Mouse (Mus musculus): ENCODE data around the gene Gm49378.

The Gm49378 gene

DNA sequence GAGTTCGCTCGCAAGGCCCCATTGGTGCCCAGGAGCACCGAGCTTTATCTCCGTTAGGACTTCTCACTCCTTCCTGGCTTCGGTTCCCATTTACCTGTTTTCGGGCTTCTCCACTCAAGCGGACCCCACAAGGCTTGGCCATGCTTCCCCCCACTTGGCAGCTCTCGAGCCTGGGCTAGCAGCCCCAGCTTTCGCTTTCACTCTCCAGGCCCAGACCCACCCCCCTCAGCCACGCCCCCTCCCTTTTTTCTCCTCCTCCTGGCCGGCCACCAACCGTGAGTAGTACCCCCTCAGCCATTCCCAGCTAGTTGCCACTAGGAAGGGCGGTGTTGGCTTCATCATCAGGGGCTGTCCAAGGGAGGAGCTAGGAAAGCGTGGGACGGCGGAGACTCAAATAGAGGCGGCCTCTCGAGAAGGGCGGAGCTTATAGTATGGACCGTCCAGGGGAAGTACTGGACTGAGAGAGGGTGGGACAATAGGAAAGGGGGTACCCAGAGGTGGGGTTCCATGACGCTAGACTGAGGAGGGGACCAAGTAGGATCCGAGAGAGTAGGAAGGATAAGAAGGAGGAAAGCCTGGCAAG lies 46.9 kb downstream of the Gm49378 start, which contains the start of gene Psme2:
Gene Psme2 (minus strand): TSS at position 366 of the 583 bp plus-strand sequence.
- peak; percentile 60 to 81 for DNase-seq (ENCODE audit: low spot score in 2 of 2)

DNA sequence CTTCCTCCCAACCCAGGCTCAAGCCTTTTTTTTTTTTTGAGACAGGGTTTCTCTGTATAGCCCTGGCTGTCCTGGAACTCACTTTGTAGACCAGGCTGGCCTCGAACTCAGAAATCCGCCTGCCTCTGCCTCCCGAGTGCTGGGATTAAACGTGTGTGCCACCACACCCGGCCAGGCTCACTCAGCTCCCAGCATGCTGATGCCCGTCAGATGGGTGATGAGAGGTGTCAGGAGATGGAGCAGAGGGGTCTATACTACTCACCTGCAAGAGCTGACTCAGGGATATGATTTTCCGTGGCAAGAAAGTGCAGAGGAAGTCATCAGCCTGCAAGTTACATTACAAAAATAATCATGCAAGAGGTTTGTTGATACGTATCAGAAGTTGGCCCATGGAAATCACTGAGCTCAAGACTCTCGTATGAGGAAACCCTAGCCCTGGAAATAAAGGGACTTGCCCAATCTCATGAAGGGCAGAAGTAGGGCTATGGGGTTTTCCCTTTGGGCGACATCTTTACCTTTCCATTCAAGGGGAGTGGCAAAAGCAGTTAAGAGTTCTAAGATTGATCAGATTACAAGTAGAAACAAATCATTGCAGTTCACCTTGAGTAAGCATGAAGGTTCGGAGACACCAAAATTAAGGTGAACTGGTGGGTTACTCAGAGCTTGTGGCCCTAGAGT lies 47.8 kb downstream of the Gm49378 start:
- DNase-seq (ENCODE audit: low spot score in 2 of 2) = no peak

DNA sequence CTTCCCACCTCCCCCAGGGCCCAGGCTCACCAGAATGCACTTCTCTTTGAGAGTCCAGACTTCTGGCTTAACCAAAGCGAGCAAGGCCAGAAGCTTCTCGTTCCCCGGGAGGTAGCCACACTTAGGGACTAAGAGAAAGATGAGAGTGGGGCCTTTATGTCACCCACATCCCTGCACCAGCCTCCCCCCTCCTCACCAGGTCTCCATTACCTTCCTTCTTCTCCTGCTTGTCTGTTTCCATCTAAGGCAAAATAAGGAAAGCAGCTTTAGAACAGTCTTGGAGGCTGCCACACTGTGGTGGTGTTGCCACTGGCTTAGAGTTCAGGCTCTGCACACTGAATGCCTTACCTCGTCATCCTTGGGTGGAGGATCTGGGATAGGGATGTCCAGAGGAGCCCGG lies 48.4 kb downstream of the Gm49378 start:
- no peak for DNase-seq (ENCODE audit: low spot score in 2 of 2)

DNA sequence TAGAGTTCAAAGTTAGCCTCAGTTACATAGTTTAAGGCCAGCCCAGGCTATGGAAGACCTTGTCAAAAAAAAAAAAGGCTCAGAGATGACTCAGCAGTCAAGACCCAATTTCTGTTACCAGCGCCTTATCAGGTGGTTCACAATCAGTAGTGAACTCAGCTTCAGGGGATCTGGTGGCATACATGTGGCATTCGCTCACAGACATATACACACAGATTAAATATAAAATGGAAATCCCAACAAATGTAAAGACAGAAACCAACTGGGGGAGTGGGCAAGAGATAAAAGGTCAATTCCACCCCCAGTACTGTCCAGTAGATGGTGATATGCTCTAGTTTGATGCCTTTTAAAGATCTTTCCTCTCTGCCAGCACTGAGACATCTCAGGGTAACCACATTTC lies 51.5 kb downstream of the Gm49378 start:
- no peak for DNase-seq (ENCODE audit: low spot score in 2 of 2)

DNA sequence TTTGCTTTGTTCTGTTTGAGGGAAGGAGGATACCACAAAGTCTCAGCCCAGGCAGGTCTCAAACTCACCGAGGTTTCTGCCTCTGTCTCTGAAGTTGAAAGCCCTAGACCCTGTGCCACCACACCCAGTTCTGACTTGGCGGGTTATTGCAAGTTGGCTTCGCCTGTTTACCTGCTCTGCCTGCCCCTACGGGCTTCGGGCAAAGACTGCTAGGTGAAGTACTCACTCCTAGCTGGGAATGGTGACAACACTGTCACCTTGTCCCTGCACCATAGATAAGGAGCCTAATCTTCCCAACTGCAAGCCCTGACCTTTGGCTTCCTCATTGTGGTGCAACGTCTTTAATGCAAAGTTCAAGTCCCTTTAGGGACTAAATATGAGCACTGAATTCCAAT lies 52.1 kb downstream of the Gm49378 start:
- DNase-seq (ENCODE audit: low spot score in 2 of 2) = no peak

DNA sequence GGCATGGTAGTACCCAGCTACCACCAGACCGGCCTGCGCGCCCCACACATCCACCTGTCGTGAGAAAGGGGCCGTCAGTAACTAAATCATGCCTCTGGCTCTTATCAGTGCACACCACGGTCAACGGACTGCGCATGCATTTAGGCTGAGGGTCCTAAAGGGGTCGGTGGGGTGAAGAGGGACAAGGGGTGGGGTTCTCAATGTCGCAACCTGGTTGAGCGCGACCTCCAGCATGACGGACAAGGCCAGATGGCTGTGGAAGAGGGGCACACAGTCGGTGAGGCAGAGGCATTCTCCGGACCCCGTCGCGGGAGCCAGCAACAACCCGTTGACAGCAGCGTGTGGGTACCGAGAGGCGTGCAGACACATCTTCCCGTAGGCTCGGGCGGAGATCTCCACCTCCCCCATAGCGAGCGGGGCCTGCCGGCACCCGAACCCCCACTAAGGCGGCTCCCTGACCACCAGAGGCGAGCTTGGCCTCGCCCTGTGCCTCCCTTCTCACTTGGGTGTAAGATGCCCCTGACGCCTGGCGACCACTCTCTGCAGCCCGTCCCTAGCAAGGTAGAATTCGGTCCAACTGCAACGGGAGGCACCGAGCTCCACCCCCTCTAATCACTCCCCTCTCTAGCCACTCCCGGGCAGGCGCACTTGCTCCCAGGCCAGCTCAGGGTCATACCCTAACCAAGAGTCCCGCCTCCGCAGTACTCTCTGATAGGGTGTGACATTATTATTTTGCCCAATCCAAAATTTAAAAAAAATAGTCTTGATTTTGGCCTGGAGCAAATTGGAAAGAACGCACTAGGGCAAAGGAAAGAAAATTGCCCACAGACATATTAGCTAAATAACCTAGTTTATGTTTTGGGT lies 52.8 kb downstream of the Gm49378 start, which contains the start of gene Emc9:
Gene Emc9 (minus strand): TSS at position 601 of the 864 bp plus-strand sequence.
- peak in 1 of 2 experiments; percentile 47 for DNase-seq (ENCODE audit: low spot score in 2 of 2)

DNA sequence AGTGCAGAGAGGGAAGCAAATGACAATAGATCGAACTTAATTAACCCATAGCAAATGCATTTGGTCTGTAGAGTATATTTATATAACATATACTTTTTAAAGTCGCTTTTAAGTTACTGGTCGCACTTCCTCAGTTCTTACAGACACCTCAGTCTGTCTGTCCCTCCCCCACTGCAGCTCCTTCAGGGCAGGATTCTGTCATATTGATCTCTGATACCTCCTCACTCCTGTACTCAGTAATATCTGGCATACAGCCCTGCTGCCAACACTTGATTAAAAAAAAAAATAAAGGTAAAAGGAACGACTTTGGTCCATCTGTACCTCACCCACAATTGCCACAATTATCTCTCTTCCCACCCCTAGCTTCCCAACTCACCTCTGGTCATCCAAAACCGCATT lies 53.4 kb downstream of the Gm49378 start:
- DNase-seq (ENCODE audit: low spot score in 2 of 2) = no peak

DNA sequence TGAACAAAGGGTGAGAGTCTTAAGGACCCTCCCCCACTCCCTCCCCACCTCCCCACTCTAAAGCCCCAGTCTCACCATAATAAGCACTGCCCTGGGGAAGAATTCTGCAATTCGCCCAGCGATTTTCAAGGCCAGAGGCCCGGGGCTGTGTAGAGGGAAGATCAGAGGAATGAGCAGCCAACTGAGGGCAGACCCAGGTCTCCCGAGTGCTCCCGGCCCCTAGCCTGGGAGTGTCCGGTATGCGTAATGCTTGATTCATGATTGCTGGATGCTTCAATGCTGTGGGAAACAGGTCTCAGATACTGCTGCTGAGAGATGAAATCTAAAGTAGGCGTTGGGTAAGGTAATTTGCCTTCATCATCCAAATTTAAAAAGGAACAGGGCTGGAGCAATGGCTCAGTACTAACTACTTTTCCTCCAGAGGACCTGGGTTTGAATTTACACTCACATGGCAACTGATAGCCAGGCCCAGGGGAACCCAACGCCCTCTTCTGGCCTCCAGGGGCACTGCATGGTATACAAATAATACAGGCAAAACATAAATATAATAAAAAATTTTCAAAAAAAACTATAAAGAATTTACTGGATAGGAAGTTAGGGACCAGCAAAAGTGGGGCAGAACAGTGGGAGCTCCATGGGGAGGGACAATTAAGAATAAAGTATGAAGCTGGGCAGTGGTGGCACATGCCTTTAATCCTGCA lies 55.6 kb downstream of the Gm49378 start:
- no peak for DNase-seq (ENCODE audit: low spot score in 2 of 2)

DNA sequence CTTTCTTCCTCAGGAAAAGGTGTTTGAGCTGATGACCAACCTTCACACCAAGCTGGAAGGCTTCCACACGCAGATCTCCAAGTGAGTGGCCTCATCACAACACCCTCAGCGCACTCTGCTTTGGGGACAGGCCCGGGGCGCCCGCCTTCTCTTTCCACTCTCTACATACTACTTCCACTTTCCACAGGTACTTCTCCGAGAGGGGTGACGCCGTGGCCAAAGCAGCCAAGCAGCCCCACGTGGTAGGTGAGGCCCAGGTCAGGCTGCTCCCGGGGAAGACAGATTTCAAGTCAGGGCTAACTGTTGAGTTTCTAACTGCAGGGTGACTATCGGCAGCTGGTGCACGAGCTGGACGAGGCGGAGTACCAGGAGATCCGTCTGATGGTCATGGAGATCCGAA lies 57.0 kb downstream of the Gm49378 start:
- no peak for DNase-seq (ENCODE audit: low spot score in 2 of 2)

DNA sequence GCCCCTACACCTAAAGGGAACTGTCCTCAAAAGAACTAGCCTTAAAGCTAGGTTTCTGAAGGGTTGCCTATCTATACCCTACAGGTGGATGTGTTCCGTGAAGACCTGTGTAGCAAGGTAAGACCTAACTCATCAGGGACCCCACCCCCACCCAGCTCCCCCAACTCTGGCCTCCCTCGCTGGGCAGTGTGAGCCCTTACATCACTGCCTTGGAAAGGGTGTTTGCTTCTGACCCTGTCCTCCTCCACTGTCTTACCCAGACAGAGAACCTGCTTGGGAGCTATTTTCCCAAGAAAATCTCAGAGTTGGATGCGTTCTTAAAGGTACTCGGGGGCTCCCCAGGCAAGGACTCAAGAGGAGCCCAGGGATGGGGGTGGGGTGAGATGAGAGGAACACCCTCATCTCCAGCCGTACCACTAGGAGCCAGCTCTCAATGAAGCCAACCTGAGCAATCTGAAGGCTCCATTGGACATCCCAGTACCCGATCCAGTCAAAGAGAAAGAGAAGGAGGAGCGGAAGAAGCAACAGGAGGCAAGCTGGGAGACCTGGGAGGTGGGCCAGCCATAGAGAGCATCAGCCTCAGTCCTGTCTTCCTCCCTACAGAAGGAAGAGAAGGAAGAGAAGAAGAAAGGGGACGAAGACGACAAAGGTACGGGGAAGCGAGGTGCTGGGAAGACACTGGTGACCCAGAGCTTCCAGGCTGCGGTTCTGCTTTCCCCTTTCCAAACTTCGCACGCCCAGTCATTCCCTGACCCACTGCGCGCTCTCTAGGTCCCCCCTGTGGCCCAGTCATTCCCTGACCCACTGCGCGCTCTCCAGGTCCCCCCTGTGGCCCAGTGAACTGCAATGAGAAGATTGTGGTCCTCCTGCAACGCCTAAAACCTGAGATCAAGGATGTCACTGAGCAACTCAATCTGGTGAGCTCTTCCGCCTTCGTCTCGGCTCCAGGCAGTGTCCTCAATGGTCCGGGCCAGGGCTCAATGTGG lies 57.9 kb downstream of the Gm49378 start:
- DNase-seq (ENCODE audit: low spot score in 2 of 2) = no peak
